Mouse (Mus musculus) limb, embryonic 13.5 days (tissue): ENCODE data around the gene Aicda. TPM values are rescaled to one million over a fixed set of nuclear protein-coding genes. Genes with fewer than 3 reads are reported as not detected.

Source experiments
- ATAC-seq: fragments of 200-750 bp; cut with Nextera tagmentation; 2 replicates; pipeline ENCODE4 v1.8.0; 2017; ENCODE audit warnings: low read depth, moderate number of reproducible peaks, moderate TSS enrichment; ENCODE audit not compliant: low FRiP score
- H3K27ac ChIP-seq: fragments of 300-500 bp; sonication (generic); 2 replicates; pipeline ENCODE4 v1.5.1; 2015; ENCODE audit warnings: inconsistent platforms, mild to moderate bottlenecking, moderate library complexity
- H3K27me3 ChIP-seq: fragments of 300-500 bp; sonication (generic); 2 replicates; pipeline ENCODE4 v1.6.1; 2015; ENCODE audit warnings: mild to moderate bottlenecking, inconsistent platforms
- H3K36me3 ChIP-seq: fragments of 300-500 bp; sonication (generic); 2 replicates; pipeline ENCODE4 v1.6.1; 2015; ENCODE audit warnings: inconsistent platforms, mild to moderate bottlenecking, moderate library complexity
- H3K4me1 ChIP-seq: fragments of 300-500 bp; sonication (generic); 2 replicates; pipeline ENCODE4 v1.6.1; 2015; ENCODE audit warnings: inconsistent platforms
- H3K4me2 ChIP-seq: fragments of 300-500 bp; sonication (generic); replicated peaks from 2 replicates; pipeline ENCODE4 v1.6.1; 2015; ENCODE audit warnings: inconsistent platforms, mild to moderate bottlenecking, moderate library complexity
- H3K4me3 ChIP-seq: fragments of 300-500 bp; sonication (generic); 2 replicates; pipeline ENCODE4 v1.5.1; 2015; ENCODE audit warnings: moderate library complexity, mild to moderate bottlenecking, inconsistent platforms
- H3K9ac ChIP-seq: fragments of 300-500 bp; sonication (generic); 2 replicates; pipeline ENCODE4 v1.6.1; 2015; ENCODE audit warnings: mild to moderate bottlenecking, inconsistent platforms
- H3K9me3 ChIP-seq: fragments of 300-500 bp; sonication (generic); 2 replicates; pipeline ENCODE4 v1.6.1; 2016; ENCODE audit warnings: inconsistent platforms
- WGBS: fragments of 180-500 bp; shearing (Covaris S2); methylation state at CpG from one replicate; pipeline ENCODE4 v1.1.7; 2015; 5-methylcytosine and 5-hydroxymethylcytosine counted together
- polyA plus RNA-seq: library from polyadenylated mRNA; unstranded; fragments of >200 nt; fragmentation: Nextera tagmentation; extraction: Ambion mirVana; gene quantifications from 2 replicates; pipeline ENCODE4 v1.2.1, GENCODE M21; 2015

Aicda gene
- polyA plus RNA-seq, 1 experiment from 2014 or later, result 0.43 TPM

- Histone ChIP-seq H3K9ac (no peak overlapping the region), H3K4me1 (no peaks in the 10 kb centered on the region), H3K4me2 (no peak overlapping the region), H3K27ac (no peak overlapping the region), H3K27me3 (no peaks in the 10 kb centered on the region), H3K36me3 (no peaks in the 10 kb centered on the region), H3K9me3 (no peaks in the 10 kb centered on the region), H3K4me3 (no peak overlapping the region)
- WGBS, result 85% methylated on average over 13 of the region's 13 CpGs
- no peak for ATAC-seq
Observed at GRCm38 (mm10) chr6:122591027-122591758, 37.6 kb downstream of the Aicda start.

- Histone ChIP-seq H3K9me3 (no peaks in the 10 kb centered on the region), H3K36me3 (no peaks in the 10 kb centered on the region), H3K27me3 (no peaks in the 10 kb centered on the region), H3K4me2 (no peak overlapping the region), H3K4me3 (no peak overlapping the region), H3K4me1 (no peaks in the 10 kb centered on the region), H3K27ac (no peak overlapping the region), H3K9ac (no peak overlapping the region)
- ATAC-seq, result no peak
- 84% methylated on average over 2 of the region's 2 CpGs for WGBS
Observed at GRCm38 (mm10) chr6:122592905-122593304, 39.3 kb downstream of the Aicda start.

GRCm38 (mm10) chr6:122595637-122596036 lies 42.0 kb downstream of the Aicda start:
- no peak overlapping the region for H3K27ac ChIP-seq
- ATAC-seq, result no peak
- WGBS, result 24% methylated on average over 7 of the region's 7 CpGs

GRCm38 (mm10) chr6:122596608-122597007 lies 43.0 kb downstream of the Aicda start:
- WGBS, result 83% methylated on average over 7 of the region's 7 CpGs
- H3K36me3 ChIP-seq, result no peaks in the 10 kb centered on the region
- no peak overlapping the region for H3K4me3 ChIP-seq
- H3K4me1 ChIP-seq, result no peaks in the 10 kb centered on the region
- no peaks in the 10 kb centered on the region for H3K9me3 ChIP-seq
- H3K4me2 ChIP-seq, result no peak overlapping the region
- H3K27me3 ChIP-seq, result no peaks in the 10 kb centered on the region
- H3K9ac ChIP-seq, result no peak overlapping the region
- no peak overlapping the region for H3K27ac ChIP-seq
- ATAC-seq, result no peak

More at GRCm38 (mm10) chr6:122595637-122596036, 42.0 kb downstream of the Aicda start:
- 0 out of 2 replicates have a peak overlapping the region, but pooled peaks have one; percentile 31 for H3K4me2 ChIP-seq
- H3K4me3 ChIP-seq, result no peak overlapping the region
- no peaks in the 10 kb centered on the region for H3K27me3 ChIP-seq
- no peaks in the 10 kb centered on the region for H3K9me3 ChIP-seq
- no peaks in the 10 kb centered on the region for H3K4me1 ChIP-seq
- H3K36me3 ChIP-seq, result no peaks in the 10 kb centered on the region
- H3K9ac ChIP-seq, result no peak overlapping the region

GRCm38 (mm10) chr6:122598014-122598413 lies 44.4 kb downstream of the Aicda start:
- H3K36me3 ChIP-seq, result no peaks in the 10 kb centered on the region
- H3K27ac ChIP-seq, result no peak overlapping the region
- no peak overlapping the region for H3K4me3 ChIP-seq
- H3K4me2 ChIP-seq, result no peak overlapping the region
- no peaks in the 10 kb centered on the region for H3K9me3 ChIP-seq
- H3K4me1 ChIP-seq, result no peaks in the 10 kb centered on the region
- no peaks in the 10 kb centered on the region for H3K27me3 ChIP-seq
- H3K9ac ChIP-seq, result no peak overlapping the region
- ATAC-seq, result no peak
- 94% methylated on average over 4 of the region's 4 CpGs for WGBS

- 91% methylated on average over 6 of the region's 6 CpGs for WGBS
- no peaks in the 10 kb centered on the region for H3K27me3 ChIP-seq
- H3K9ac ChIP-seq, result no peak overlapping the region
Observed at GRCm38 (mm10) chr6:122598436-122598835, 44.8 kb downstream of the Aicda start.

GRCm38 (mm10) chr6:122599054-122599737 lies 45.6 kb downstream of the Aicda start:
- 92% methylated on average over 9 of the region's 9 CpGs for WGBS

More at GRCm38 (mm10) chr6:122598436-122598835, 44.8 kb downstream of the Aicda start:
- H3K36me3 ChIP-seq, result no peaks in the 10 kb centered on the region
- H3K4me1 ChIP-seq, result no peaks in the 10 kb centered on the region
- ATAC-seq, result no peak
- no peaks in the 10 kb centered on the region for H3K9me3 ChIP-seq
- no peak overlapping the region for H3K4me2 ChIP-seq
- H3K27ac ChIP-seq, result no peak overlapping the region
- H3K4me3 ChIP-seq, result no peak overlapping the region

GRCm38 (mm10) chr6:122600066-122600646 lies 46.6 kb downstream of the Aicda start:
- 85% methylated on average over 7 of the region's 7 CpGs for WGBS
- H3K4me2 ChIP-seq, result no peak overlapping the region
- no peak for ATAC-seq
- no peak overlapping the region for H3K4me3 ChIP-seq
- H3K27ac ChIP-seq, result no peak overlapping the region
- H3K9ac ChIP-seq, result no peak overlapping the region
- H3K9me3 ChIP-seq, result no peaks in the 10 kb centered on the region
- H3K4me1 ChIP-seq, result no peaks in the 10 kb centered on the region
- no peaks in the 10 kb centered on the region for H3K27me3 ChIP-seq
- H3K36me3 ChIP-seq, result no peaks in the 10 kb centered on the region

More at GRCm38 (mm10) chr6:122599054-122599737, 45.6 kb downstream of the Aicda start:
- Histone ChIP-seq H3K27me3 (no peaks in the 10 kb centered on the region), H3K4me2 (no peak overlapping the region), H3K9ac (no peak overlapping the region), H3K4me1 (no peaks in the 10 kb centered on the region), H3K9me3 (no peaks in the 10 kb centered on the region), H3K4me3 (no peak overlapping the region), H3K36me3 (no peaks in the 10 kb centered on the region), H3K27ac (no peak overlapping the region)
- ATAC-seq, result no peak

- Histone ChIP-seq H3K27ac (no peak overlapping the region), H3K36me3 (no peaks in the 10 kb centered on the region), H3K4me1 (no peaks in the 10 kb centered on the region), H3K4me2 (no peak overlapping the region), H3K9ac (no peak overlapping the region), H3K9me3 (no peaks in the 10 kb centered on the region), H3K27me3 (no peaks in the 10 kb centered on the region), H3K4me3 (no peak overlapping the region)
- WGBS, result 83% methylated on average over 4 of the region's 4 CpGs
- no peak for ATAC-seq
Observed at GRCm38 (mm10) chr6:122601031-122601430, 47.4 kb downstream of the Aicda start.

GRCm38 (mm10) chr6:122601615-122602014 lies 48.0 kb downstream of the Aicda start:
- Histone ChIP-seq H3K27me3 (no peaks in the 10 kb centered on the region), H3K36me3 (no peaks in the 10 kb centered on the region), H3K27ac (no peak overlapping the region), H3K4me1 (no peaks in the 10 kb centered on the region), H3K4me2 (peak overlapping the region; percentile 66), H3K4me3 (peak overlapping the region; percentile 49), H3K9me3 (no peaks in the 10 kb centered on the region), H3K9ac (no peak overlapping the region; the same call in 1 of the 2 replicates)
- no peak for ATAC-seq
- 87% methylated on average over 3 of the region's 3 CpGs for WGBS

GRCm38 (mm10) chr6:122602242-122602991 lies 48.8 kb downstream of the Aicda start, which contains the start of gene Apobec1:
Apobec1 (minus strand) TSS chr6:122602444.
- WGBS, result 6% methylated on average over 22 of the region's 22 CpGs
- H3K4me3 ChIP-seq, result peak within 1 kb of the TSS; percentile 49
- no peak within 1 kb of the TSS for H3K27ac ChIP-seq

GRCm38 (mm10) chr6:122602992-122603322 lies 49.4 kb downstream of the Aicda start:
- H3K27ac ChIP-seq, result no peak overlapping the region
- H3K27me3 ChIP-seq, result no peaks in the 10 kb centered on the region
- no peaks in the 10 kb centered on the region for H3K4me1 ChIP-seq
- H3K9me3 ChIP-seq, result no peaks in the 10 kb centered on the region
- H3K9ac ChIP-seq, result no peak overlapping the region
- ATAC-seq, result no peak
- peak overlapping the region; percentile 49 for H3K4me3 ChIP-seq
- peak overlapping the region; percentile 66 for H3K4me2 ChIP-seq
- H3K36me3 ChIP-seq, result no peaks in the 10 kb centered on the region
- WGBS, result 43% methylated on average over 1 of the region's 1 CpGs

More at GRCm38 (mm10) chr6:122602242-122602991, 48.8 kb downstream of the Aicda start, which contains the start of gene Apobec1:
- Histone ChIP-seq H3K4me1 (no peaks in the 10 kb centered on the region), H3K9ac (peak within 1 kb of the TSS; percentile 67), H3K36me3 (no peaks in the 10 kb centered on the region), H3K27me3 (no peaks in the 10 kb centered on the region), H3K9me3 (no peaks in the 10 kb centered on the region), H3K4me2 (peak within 1 kb of the TSS; percentile 66)
- peak; percentile 81 for ATAC-seq
